Mouse (Mus musculus): Measurements from ENCODE around the gene Ccdc159. TPM values are rescaled to one million over a fixed set of nuclear protein-coding genes. Genes with fewer than 3 reads are reported as not detected.

The Ccdc159 gene
- polyA plus RNA-seq, 1 experiment, result 14.7 TPM

GRCm38 (mm10) chr9:21925506-21925905 is 1.8 kb upstream of the Ccdc159 start:
- H3K4me1 ChIP-seq (ENCODE audit: control insufficient read depth, insufficient read depth, low read length), result peaks cover 14% of the 10 kb centered on the region
- no peak overlapping the region for H3K4me3 ChIP-seq (replicated peaks; ENCODE audit: insufficient read depth, low read depth, low read length)
- no peak for TF ChIP-seq POLR2A (IDR thresholded peaks at IDR 0.05; ENCODE audit: borderline replicate concordance, insufficient read depth, low read length)
- H3K27ac ChIP-seq (ENCODE audit: insufficient read depth, low read length), result no peak overlapping the region
- no peaks in the 10 kb centered on the region for H3K27me3 ChIP-seq (ENCODE audit: control insufficient read depth, insufficient read depth, low read length)
- WGBS, result 97% methylated on average over 1 of the region's 1 CpGs
- no peak for DNase-seq

- H3K27ac ChIP-seq (ENCODE audit: insufficient read depth, low read length), result no peak overlapping the region
- H3K4me1 ChIP-seq (ENCODE audit: control insufficient read depth, insufficient read depth, low read length), result peaks cover 14% of the 10 kb centered on the region
- WGBS, result 80% methylated on average over 6 of the region's 6 CpGs
- no peak for TF ChIP-seq CTCF (IDR thresholded peaks at IDR 0.05; ENCODE audit: borderline replicate concordance, insufficient read depth, low read depth, low read length)
- TF ChIP-seq POLR2A (IDR thresholded peaks at IDR 0.05; ENCODE audit: borderline replicate concordance, insufficient read depth, low read length), result no peak
- DNase-seq, result no peak
- no peaks in the 10 kb centered on the region for H3K27me3 ChIP-seq (ENCODE audit: control insufficient read depth, insufficient read depth, low read length)
- no peak overlapping the region for H3K4me3 ChIP-seq (replicated peaks; ENCODE audit: insufficient read depth, low read depth, low read length)
Measured at GRCm38 (mm10) chr9:21926155-21926554, 1.1 kb upstream of the Ccdc159 start.

DNA sequence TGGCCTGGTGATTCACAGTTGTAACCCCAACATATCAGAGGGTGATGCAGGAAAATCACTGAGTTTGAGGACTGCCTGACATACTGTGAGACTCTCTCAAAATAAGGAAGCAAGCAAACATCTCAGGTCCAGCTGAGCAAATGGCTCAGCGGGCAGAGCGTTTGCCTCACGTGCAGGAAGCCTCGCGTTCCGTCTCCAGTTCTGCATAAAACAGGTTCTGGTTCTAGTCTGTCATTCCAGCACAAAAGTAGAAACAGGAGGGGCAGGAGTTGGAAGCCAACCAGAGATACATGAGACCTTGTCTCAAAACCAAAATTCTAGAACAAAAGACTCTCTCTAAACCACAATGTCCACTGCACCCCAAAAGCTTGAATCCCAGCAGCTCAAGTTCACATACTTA is 487 bp upstream of the Ccdc159 start:
- TF ChIP-seq POLR2A (IDR thresholded peaks at IDR 0.05; ENCODE audit: borderline replicate concordance, insufficient read depth, low read length) (no peak), CTCF (IDR thresholded peaks at IDR 0.05; ENCODE audit: borderline replicate concordance, insufficient read depth, low read depth, low read length) (no peak)
- Histone ChIP-seq H3K4me3 (replicated peaks; ENCODE audit: insufficient read depth, low read depth, low read length) (peak overlapping the region; percentile 74), H3K4me1 (ENCODE audit: control insufficient read depth, insufficient read depth, low read length) (peaks cover 14% of the 10 kb centered on the region), H3K27ac (ENCODE audit: insufficient read depth, low read length) (peak overlapping the region; percentile 2; the same call in 1 of the 2 replicates), H3K27me3 (ENCODE audit: control insufficient read depth, insufficient read depth, low read length) (no peaks in the 10 kb centered on the region)
- 0% methylated on average over 6 of the region's 6 CpGs for WGBS
- DNase-seq, result no peak

DNA sequence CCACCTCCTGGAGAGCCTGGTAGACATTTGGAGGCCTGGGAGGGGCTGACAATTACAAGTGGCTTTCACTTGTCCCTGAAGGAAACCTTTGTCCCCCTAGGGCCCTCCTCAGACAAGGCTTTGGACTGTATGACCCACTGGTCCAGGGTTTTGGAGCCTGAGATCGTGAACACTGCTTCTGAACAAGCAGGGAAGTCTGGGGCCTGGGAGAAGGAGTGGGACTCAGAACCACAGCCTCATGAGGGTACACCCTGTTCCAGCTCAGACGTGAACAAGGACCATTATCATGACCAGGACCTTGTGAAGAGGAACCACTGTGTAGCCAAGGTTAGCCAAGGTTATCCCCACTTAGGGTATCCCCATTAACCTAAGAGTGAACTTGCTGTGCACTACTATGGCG is 1.9 kb downstream of the Ccdc159 start:
- H3K4me1 ChIP-seq (ENCODE audit: control insufficient read depth, insufficient read depth, low read length), result peaks cover 24% of the 10 kb centered on the region
- no peaks in the 10 kb centered on the region for H3K27me3 ChIP-seq (ENCODE audit: control insufficient read depth, insufficient read depth, low read length)
- no peak for TF ChIP-seq POLR2A (IDR thresholded peaks at IDR 0.05; ENCODE audit: borderline replicate concordance, insufficient read depth, low read length)
- TF ChIP-seq CTCF (IDR thresholded peaks at IDR 0.05; ENCODE audit: borderline replicate concordance, insufficient read depth, low read depth, low read length), result no peak
- WGBS, result 81% methylated on average over 3 of the region's 3 CpGs
- no peak overlapping the region for H3K27ac ChIP-seq (ENCODE audit: insufficient read depth, low read length)
- no peak for DNase-seq
- H3K4me3 ChIP-seq (replicated peaks; ENCODE audit: insufficient read depth, low read depth, low read length), result no peak overlapping the region

DNA sequence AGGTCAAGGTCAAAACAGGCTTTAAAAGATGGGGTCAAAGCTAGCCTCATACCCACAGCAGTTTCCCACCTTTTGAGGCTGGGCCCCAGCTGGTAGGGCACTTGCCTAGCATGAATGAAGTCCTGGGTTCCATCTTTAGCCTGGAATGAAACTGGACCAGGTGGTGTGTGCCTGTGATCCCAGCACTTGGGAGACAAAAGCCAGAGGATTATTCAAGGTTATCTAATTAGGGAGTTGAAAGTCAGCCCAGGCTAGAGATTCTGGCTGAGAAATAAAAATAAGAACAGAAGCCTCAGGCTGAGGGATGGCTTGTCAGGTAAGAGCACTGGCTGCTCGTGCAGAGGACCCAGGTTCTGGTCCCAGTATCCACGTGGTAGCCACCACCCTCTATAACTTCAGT is 4.7 kb downstream of the Ccdc159 start:
- no peak overlapping the region for H3K4me3 ChIP-seq (replicated peaks; ENCODE audit: insufficient read depth, low read depth, low read length)
- WGBS, result 15% methylated on average over 2 of the region's 2 CpGs
- TF ChIP-seq CTCF (IDR thresholded peaks at IDR 0.05; ENCODE audit: borderline replicate concordance, insufficient read depth, low read depth, low read length) (no peak), POLR2A (IDR thresholded peaks at IDR 0.05; ENCODE audit: borderline replicate concordance, insufficient read depth, low read length) (no peak)
- peak overlapping the region; percentile 51 for H3K27ac ChIP-seq (ENCODE audit: insufficient read depth, low read length)
- peak; percentile 31 to 65 for DNase-seq
- peaks cover 18% of the 10 kb centered on the region for H3K4me1 ChIP-seq (ENCODE audit: control insufficient read depth, insufficient read depth, low read length)
- no peaks in the 10 kb centered on the region for H3K27me3 ChIP-seq (ENCODE audit: control insufficient read depth, insufficient read depth, low read length)

DNA sequence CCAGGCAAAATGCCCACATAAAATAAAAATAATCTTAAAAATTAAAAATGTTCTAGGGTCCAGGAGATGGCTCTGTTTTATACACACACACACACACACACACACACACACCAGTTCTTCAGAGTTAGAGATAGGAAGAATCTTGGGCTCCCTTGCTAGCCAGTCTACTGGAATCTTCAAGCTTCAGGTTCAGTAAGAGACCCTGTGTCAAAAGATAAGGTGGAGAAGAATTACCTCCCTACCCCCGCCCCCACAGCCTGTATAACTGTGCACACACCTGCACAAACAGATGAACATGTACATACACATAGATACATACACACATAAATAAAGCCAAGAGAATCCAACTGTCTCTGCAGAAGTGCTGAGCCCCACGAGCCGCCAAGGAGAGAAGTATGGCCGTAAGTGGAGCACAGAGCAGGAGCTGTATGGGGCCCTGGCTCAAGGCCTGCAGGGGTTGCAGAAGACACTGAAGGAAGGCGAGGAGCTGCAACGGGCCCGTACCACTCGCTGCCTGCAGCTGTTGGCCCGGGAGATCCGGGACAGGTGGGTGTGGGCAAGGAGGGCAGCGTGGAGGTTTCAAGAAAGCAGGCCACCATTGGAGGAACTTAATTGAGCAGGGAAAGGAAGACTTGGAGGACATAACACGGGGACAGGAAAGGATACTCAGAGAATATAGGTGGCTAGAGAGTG is 5.3 kb downstream of the Ccdc159 start:
- 52% methylated on average over 12 of the region's 12 CpGs for WGBS
- Histone ChIP-seq H3K4me1 (ENCODE audit: control insufficient read depth, insufficient read depth, low read length) (peaks cover 18% of the 10 kb centered on the region), H3K27ac (ENCODE audit: insufficient read depth, low read length) (no peak overlapping the region), H3K27me3 (ENCODE audit: control insufficient read depth, insufficient read depth, low read length) (no peaks in the 10 kb centered on the region), H3K4me3 (replicated peaks; ENCODE audit: insufficient read depth, low read depth, low read length) (no peak overlapping the region)
- peak in 1 of 2 experiments; percentile 14 for DNase-seq
- TF ChIP-seq CTCF (IDR thresholded peaks at IDR 0.05; ENCODE audit: borderline replicate concordance, insufficient read depth, low read depth, low read length), result no peak
- TF ChIP-seq POLR2A (IDR thresholded peaks at IDR 0.05; ENCODE audit: borderline replicate concordance, insufficient read depth, low read length), result no peak

GRCm38 (mm10) chr9:21934021-21934420 is 6.8 kb downstream of the Ccdc159 start:
- 19% methylated on average over 12 of the region's 12 CpGs for WGBS
- Histone ChIP-seq H3K4me1 (ENCODE audit: control insufficient read depth, insufficient read depth, low read length) (peaks cover 25% of the 10 kb centered on the region), H3K27ac (ENCODE audit: insufficient read depth, low read length) (no peak overlapping the region), H3K27me3 (ENCODE audit: control insufficient read depth, insufficient read depth, low read length) (no peaks in the 10 kb centered on the region), H3K4me3 (replicated peaks; ENCODE audit: insufficient read depth, low read depth, low read length) (no peak overlapping the region)
- TF ChIP-seq POLR2A (IDR thresholded peaks at IDR 0.05; ENCODE audit: borderline replicate concordance, insufficient read depth, low read length), result no peak
- TF ChIP-seq CTCF (IDR thresholded peaks at IDR 0.05; ENCODE audit: borderline replicate concordance, insufficient read depth, low read depth, low read length), result no peak
- peak; percentile 49 to 50 for DNase-seq

GRCm38 (mm10) chr9:21935466-21936131 is 8.3 kb downstream of the Ccdc159 start:
- Histone ChIP-seq H3K27ac (ENCODE audit: insufficient read depth, low read length) (no peak overlapping the region), H3K4me3 (replicated peaks; ENCODE audit: insufficient read depth, low read depth, low read length) (no peak overlapping the region), H3K27me3 (ENCODE audit: control insufficient read depth, insufficient read depth, low read length) (no peaks in the 10 kb centered on the region), H3K4me1 (ENCODE audit: control insufficient read depth, insufficient read depth, low read length) (peaks cover 25% of the 10 kb centered on the region)
- TF ChIP-seq CTCF (IDR thresholded peaks at IDR 0.05; ENCODE audit: borderline replicate concordance, insufficient read depth, low read depth, low read length), result no peak
- TF ChIP-seq POLR2A (IDR thresholded peaks at IDR 0.05; ENCODE audit: borderline replicate concordance, insufficient read depth, low read length), result no peak
- peak in 1 of 2 experiments; percentile 25 for DNase-seq
- WGBS, result 66% methylated on average over 7 of the region's 7 CpGs
